Mouse (Mus musculus) liver, embryonic 14.5 days (tissue): ENCODE measurements around the gene Borcs6.

Experiments
- CTCF ChIP-seq: IDR thresholded peaks from 2 replicates; pipeline ENCODE4 v1.5.1; 2016; ENCODE audit warnings: antibody characterized with exemption, low read depth, control low read depth
- EP300 ChIP-seq: IDR thresholded peaks from 2 replicates; pipeline ENCODE4 v1.6.1; 2016; ENCODE audit warnings: antibody characterized with exemption, low read depth

- TF ChIP-seq CTCF (no peak), EP300 (peak; percentile 86)
Observed at GRCm38 (mm10) chr11:69012071-69012601, 47.4 kb upstream of the Borcs6 start.
